Mouse (Mus musculus) cerebellum, adult 18-20 months (tissue): ENCODE measurements around the gene Olfr952.

Experiments
- DNase-seq, 2 experiments: peaks; one replicate each; pipeline ENCODE4 v3.0.0; 2021

Gene Olfr952

DNA sequence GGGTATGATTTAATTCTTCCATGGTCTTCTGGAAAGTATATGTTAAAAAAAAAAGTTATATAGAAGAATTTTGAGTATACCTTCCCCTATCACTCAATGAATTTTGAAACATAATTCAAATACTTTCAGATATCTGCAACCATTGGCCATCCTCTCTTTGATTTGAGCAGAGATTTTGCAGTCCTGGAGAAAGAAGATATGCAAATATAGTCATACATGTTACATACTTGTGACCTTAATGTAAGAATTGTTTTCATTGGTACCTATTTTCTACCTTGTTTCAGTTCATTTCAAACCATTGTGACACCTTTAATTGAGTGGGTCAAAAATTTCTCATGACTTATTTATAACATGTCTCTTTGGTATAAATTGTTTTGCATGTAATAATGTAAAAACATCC is at the start of gene Olfr952:
Gene Olfr952, minus strand, starts transcription at position 101 of the 400 bp plus-strand sequence.
- no peak for DNase-seq

DNA sequence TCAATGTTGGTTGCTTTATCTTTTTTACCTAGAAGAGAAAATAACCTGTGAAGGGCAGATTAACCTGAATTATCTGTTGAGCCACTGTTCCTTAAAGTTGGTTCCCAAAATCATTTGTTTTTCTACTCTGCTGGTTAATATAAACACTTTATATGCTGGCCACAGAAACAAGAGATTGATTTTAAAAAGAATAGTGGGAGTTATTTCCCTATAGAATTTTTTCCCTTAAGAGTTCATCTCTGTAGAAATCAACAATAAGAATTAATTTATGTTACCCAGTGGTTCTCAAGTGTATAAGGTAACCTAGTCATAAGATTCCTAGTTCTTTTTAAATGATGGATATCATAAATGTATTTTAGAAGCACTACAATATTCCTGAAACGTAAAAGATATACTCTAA is 44.9 kb upstream of the Olfr952 start, which contains the start of gene Olfr955:
Gene Olfr955, minus strand, starts transcription at position 101 of the 400 bp plus-strand sequence.
- no peak for DNase-seq

DNA sequence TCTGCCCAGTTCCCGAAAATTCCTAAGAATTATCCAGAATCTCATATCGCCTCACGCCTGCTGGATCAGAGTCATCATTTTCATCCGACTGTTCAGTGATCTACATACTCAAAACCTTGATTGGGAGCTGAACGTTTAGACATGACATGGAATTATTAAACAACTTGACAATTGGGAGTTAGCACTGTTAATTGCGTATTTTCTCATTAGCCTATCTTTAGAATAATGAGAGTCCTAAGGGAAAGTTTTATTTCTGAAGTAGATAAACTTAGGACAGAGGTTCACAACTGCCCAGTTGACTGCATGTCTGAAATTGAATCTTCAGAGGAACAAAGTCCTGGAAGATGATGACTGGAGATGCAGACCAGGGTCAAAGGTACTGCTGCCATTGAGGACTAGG is 29.5 kb upstream of the Olfr952 start, which contains the start of gene Olfr954:
Gene Olfr954, plus strand, starts transcription at position 301 of the 400 bp plus-strand sequence.
- no peak for DNase-seq

DNA sequence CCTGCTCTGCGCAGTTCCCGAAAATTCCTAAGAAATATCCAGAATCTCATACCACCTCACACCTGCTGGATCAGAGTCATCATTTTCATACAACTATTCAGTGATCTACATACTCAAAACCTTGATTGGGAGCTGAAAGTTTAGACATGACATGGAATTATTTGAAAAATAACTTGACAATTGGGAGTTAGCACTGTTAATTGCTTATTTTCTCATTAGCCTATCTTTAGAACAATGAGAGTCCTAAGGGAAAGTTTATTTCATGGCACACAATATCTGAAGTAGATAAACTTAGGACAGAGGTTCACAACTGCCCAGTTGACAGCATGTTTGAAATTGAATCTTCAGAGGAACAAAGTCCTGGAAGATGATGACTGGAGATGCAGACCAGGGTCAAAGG is 39.8 kb downstream of the Olfr952 start, which contains the start of gene Olfr951:
Gene Olfr951, plus strand, starts transcription at position 301 of the 400 bp plus-strand sequence.
- DNase-seq: no peak
